Mouse (Mus musculus): ENCODE measurements around the gene Brf1. TPM values are rescaled to one million over a fixed set of nuclear protein-coding genes. Genes with fewer than 3 reads are reported as not detected.
A peak's percentile ranks its signal among the peaks of the same experiment; 100 is the strongest.

Brf1 gene
- polyA plus RNA-seq, 1 experiment: 24.7 TPM

DNA sequence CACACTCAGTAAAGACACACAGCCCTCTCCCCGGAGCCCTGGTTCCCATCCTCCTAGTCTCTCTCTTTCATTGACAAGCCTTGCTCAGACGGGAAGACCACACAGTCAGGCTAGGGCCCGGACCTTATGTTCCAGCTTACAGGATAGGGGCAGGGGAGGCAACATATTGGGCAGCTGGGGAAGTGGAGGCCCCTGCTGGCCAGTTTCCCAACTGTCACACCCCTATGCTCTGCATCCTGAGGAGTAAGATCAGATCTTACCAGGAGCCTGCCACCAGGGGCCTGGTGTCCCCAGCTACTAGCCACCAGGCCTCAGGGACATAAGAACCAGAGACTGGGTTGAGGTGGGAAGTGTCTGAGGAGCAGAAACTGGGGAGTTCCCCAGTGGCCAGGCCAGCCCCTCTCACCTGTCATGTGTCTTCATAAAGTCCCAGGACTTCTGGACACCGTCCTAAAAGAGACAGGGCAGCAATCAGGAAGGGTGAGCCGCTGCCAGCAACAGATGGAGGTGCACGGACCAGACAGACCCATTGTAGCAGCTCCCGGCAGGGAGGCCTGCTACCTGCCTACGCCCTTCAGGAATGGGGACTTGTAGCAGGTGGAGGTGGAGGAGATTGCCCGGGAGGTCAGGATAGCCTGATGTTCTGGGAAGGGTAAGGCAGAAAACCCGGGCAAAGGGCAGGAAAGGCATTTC is 61.5 kb downstream of the Brf1 start:
- Histone ChIP-seq H3K36me3 (ENCODE audit: control insufficient read depth, insufficient read depth, low read length, poor library complexity, severe bottlenecking) (no peaks in the 10 kb centered on the region), H3K4me1 (ENCODE audit: control insufficient read depth, insufficient read depth, low read length) (no peaks in the 10 kb centered on the region), H3K4me3 (ENCODE audit: low read depth, low read length) (no peak overlapping the region), H3K27ac (ENCODE audit: insufficient read depth, low read length) (no peak overlapping the region), H3K27me3 (ENCODE audit: control insufficient read depth, insufficient read depth, low read length, poor library complexity, severe bottlenecking) (no peaks in the 10 kb centered on the region), H3K9ac (ENCODE audit: low read depth, poor library complexity, severe bottlenecking) (no peak overlapping the region), H3K9me3 (replicated peaks; ENCODE audit: control insufficient read depth, insufficient read depth, low read length, poor library complexity, severe bottlenecking) (no peaks in the 10 kb centered on the region)
- TF ChIP-seq EP300 (IDR thresholded peaks at IDR 0.05; ENCODE audit: insufficient read depth, low read depth, low read length) (no peak), CTCF (IDR thresholded peaks at IDR 0.05; ENCODE audit: low read depth, low read length) (peak; percentile 48)

DNA sequence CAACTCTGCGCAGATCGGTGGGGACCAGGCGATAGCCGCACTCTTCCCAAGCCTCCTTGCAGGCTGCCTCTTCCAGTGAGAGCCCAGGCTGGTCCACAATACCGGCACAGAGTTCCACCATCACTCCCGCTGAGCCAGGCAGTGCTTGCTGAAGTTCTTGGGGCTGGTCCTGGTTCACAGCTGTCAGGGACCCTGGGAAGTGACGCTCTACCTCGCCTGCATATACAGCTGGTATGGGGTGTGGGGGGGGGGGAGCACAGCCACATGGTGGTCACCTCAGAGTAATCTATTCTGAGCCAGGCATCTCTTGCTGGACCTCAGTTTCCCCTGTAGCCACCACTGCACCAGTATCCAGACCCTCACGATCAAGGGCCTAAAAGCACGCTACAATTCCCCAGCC is 62.1 kb downstream of the Brf1 start:
- no peak overlapping the region for H3K4me3 ChIP-seq (ENCODE audit: low read depth, low read length)
- no peak overlapping the region for H3K9ac ChIP-seq (ENCODE audit: low read depth, poor library complexity, severe bottlenecking)
- H3K36me3 ChIP-seq (ENCODE audit: control insufficient read depth, insufficient read depth, low read length, poor library complexity, severe bottlenecking): no peaks in the 10 kb centered on the region
- H3K4me1 ChIP-seq (ENCODE audit: control insufficient read depth, insufficient read depth, low read length): no peaks in the 10 kb centered on the region
- no peak for TF ChIP-seq CTCF (IDR thresholded peaks at IDR 0.05; ENCODE audit: low read depth, low read length)
- TF ChIP-seq EP300 (IDR thresholded peaks at IDR 0.05; ENCODE audit: insufficient read depth, low read depth, low read length): no peak
- no peak for TF ChIP-seq POLR2A (IDR thresholded peaks at IDR 0.05; ENCODE audit: insufficient read depth, low read length)
- H3K27me3 ChIP-seq (ENCODE audit: control insufficient read depth, insufficient read depth, low read length, poor library complexity, severe bottlenecking): no peaks in the 10 kb centered on the region
- no peaks in the 10 kb centered on the region for H3K9me3 ChIP-seq (replicated peaks; ENCODE audit: control insufficient read depth, insufficient read depth, low read length, poor library complexity, severe bottlenecking)
- no peak overlapping the region for H3K27ac ChIP-seq (ENCODE audit: insufficient read depth, low read length)

DNA sequence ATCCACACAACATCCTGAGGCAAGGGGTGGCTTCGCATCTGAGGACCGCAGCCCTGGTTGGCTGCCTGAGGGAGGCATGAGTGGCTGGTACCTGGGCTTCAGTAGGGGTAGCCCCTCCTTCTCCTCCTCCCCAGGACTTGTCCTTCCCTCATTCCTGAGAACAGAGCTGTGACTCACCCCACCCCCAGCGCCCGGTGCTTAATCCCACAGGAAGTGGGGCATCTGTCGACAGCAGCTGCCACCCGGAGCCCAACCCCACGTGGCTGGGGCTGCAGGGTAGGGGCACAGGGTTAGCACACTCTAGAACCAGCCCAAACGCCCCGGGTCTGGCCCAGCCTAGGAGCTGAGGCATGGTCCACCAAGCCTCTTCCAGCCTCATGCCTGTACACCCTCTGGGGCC is 62.6 kb downstream of the Brf1 start:
- H3K9me3 ChIP-seq (replicated peaks; ENCODE audit: control insufficient read depth, insufficient read depth, low read length, poor library complexity, severe bottlenecking): no peaks in the 10 kb centered on the region
- TF ChIP-seq EP300 (IDR thresholded peaks at IDR 0.05; ENCODE audit: insufficient read depth, low read depth, low read length) (no peak), POLR2A (IDR thresholded peaks at IDR 0.05; ENCODE audit: insufficient read depth, low read length) (no peak), CTCF (IDR thresholded peaks at IDR 0.05; ENCODE audit: low read depth, low read length) (no peak)
- no peaks in the 10 kb centered on the region for H3K36me3 ChIP-seq (ENCODE audit: control insufficient read depth, insufficient read depth, low read length, poor library complexity, severe bottlenecking)
- H3K4me3 ChIP-seq (ENCODE audit: low read depth, low read length): no peak overlapping the region
- H3K27me3 ChIP-seq (ENCODE audit: control insufficient read depth, insufficient read depth, low read length, poor library complexity, severe bottlenecking): no peaks in the 10 kb centered on the region
- H3K9ac ChIP-seq (ENCODE audit: low read depth, poor library complexity, severe bottlenecking): no peak overlapping the region
- H3K27ac ChIP-seq (ENCODE audit: insufficient read depth, low read length): no peak overlapping the region
- peaks cover 3% of the 10 kb centered on the region for H3K4me1 ChIP-seq (ENCODE audit: control insufficient read depth, insufficient read depth, low read length)

DNA sequence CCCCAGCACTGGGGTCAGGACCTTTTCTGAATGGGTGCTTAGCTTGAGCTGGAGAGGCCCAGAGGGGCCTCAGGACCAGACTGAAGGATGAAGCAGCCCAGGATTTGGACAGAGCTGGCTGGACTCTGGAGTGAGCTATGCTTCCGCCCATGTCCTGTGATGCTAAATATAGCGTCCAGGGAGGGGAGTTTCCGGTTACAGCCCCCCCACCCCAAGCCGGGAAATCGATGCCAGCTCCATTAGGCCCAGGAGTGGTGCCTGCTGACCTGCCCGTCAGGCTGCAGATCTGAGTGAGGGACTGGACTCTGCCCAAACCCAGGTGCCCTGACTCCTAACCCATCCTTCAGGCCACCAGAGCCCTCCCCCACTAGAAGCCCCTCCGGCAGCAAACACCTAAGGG is 67.9 kb downstream of the Brf1 start:
- no peak overlapping the region for H3K4me3 ChIP-seq (ENCODE audit: low read depth, low read length)
- H3K9me3 ChIP-seq (replicated peaks; ENCODE audit: control insufficient read depth, insufficient read depth, low read length, poor library complexity, severe bottlenecking): no peaks in the 10 kb centered on the region
- no peak overlapping the region for H3K27ac ChIP-seq (ENCODE audit: insufficient read depth, low read length)
- no peaks in the 10 kb centered on the region for H3K27me3 ChIP-seq (ENCODE audit: control insufficient read depth, insufficient read depth, low read length, poor library complexity, severe bottlenecking)
- no peak overlapping the region for H3K9ac ChIP-seq (ENCODE audit: low read depth, poor library complexity, severe bottlenecking)
- no peaks in the 10 kb centered on the region for H3K36me3 ChIP-seq (ENCODE audit: control insufficient read depth, insufficient read depth, low read length, poor library complexity, severe bottlenecking)
- peaks cover 4% of the 10 kb centered on the region for H3K4me1 ChIP-seq (ENCODE audit: control insufficient read depth, insufficient read depth, low read length)
- TF ChIP-seq CTCF (IDR thresholded peaks at IDR 0.05; ENCODE audit: low read depth, low read length): no peak

DNA sequence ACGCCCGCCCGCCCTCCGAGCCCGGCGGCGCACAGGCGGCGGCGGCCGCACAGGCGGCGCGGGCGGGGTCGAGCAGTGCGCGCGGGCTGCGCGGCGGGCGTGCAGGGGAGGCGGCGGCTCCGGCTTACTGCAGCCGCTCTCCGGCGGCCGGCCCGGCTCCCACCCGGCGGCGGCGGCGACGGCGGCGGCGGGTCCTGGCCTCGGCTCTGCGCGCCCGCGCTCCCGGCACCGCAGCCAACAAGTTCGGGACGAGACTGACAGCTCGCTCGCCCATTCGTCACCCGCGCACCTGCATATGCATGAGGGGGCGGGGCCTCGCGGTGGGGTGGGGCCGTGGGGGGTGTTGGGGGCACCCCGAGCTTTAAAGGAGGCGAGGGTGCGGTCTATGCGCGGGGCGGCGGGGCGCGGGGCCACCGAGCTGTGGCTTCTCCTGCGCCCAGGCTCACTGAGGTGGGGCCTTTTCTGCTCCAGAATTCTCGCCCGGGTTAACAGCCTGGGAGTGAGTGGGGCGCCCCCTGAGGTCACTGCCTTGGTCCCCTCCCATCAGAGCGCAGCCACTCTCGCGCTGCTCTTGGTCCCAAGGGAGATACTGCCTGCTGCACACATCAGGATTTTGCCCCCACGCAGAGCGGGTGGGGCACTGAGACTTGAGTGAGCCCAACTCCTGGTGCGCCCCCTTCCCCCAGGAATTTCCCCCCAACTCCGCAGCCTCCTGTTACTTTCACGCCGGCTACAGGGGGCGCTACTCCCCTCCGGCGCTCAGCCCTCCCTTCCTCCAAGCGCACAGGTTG is 70.7 kb downstream of the Brf1 start, which contains the start of gene Jag2:
Gene Jag2 (minus strand): TSS at position 215 of the 791 bp plus-strand sequence.
- peak within 1 kb of the TSS; percentile 75 for H3K4me3 ChIP-seq (ENCODE audit: low read depth, low read length)
- no peaks in the 10 kb centered on the region for H3K9me3 ChIP-seq (replicated peaks; ENCODE audit: control insufficient read depth, insufficient read depth, low read length, poor library complexity, severe bottlenecking)
- H3K9ac ChIP-seq (ENCODE audit: low read depth, poor library complexity, severe bottlenecking): peak within 1 kb of the TSS; percentile 87
- no peaks in the 10 kb centered on the region for H3K27me3 ChIP-seq (ENCODE audit: control insufficient read depth, insufficient read depth, low read length, poor library complexity, severe bottlenecking)
- H3K4me1 ChIP-seq (ENCODE audit: control insufficient read depth, insufficient read depth, low read length): peaks cover 4% of the 10 kb centered on the region
- TF ChIP-seq CTCF (IDR thresholded peaks at IDR 0.05; ENCODE audit: low read depth, low read length): peak; percentile 61
- no peak for TF ChIP-seq EP300 (IDR thresholded peaks at IDR 0.05; ENCODE audit: insufficient read depth, low read depth, low read length)
- TF ChIP-seq POLR2A (IDR thresholded peaks at IDR 0.05; ENCODE audit: insufficient read depth, low read length): no peak
- H3K27ac ChIP-seq (ENCODE audit: insufficient read depth, low read length): no peak within 1 kb of the TSS
- no peaks in the 10 kb centered on the region for H3K36me3 ChIP-seq (ENCODE audit: control insufficient read depth, insufficient read depth, low read length, poor library complexity, severe bottlenecking)
